Mouse (Mus musculus): Measurements from ENCODE around the gene Oma1.

Gene Oma1

GRCm38 (mm10) chr4:103313587-103314525 lies at the start of gene Oma1:
Oma1 (plus strand) TSS chr4:103313812.
- DNase-seq (ENCODE audit: low spot score in 2 of 2) = peak; percentile 91 to 96

GRCm38 (mm10) chr4:103263812-103264396 lies 49.7 kb upstream of the Oma1 start:
- no peak for DNase-seq (ENCODE audit: low spot score in 2 of 2)

- DNase-seq (ENCODE audit: low spot score in 2 of 2) = no peak
Measured at GRCm38 (mm10) chr4:103265166-103265565, 48.4 kb upstream of the Oma1 start.

GRCm38 (mm10) chr4:103269336-103269735 lies 44.3 kb upstream of the Oma1 start:
- DNase-seq (ENCODE audit: low spot score in 2 of 2) = no peak

GRCm38 (mm10) chr4:103273021-103273420 lies 40.6 kb upstream of the Oma1 start:
- no peak for DNase-seq (ENCODE audit: low spot score in 2 of 2)

GRCm38 (mm10) chr4:103288342-103288741 lies 25.3 kb upstream of the Oma1 start:
- DNase-seq (ENCODE audit: low spot score in 2 of 2) = no peak

- DNase-seq (ENCODE audit: low spot score in 2 of 2) = no peak
Measured at GRCm38 (mm10) chr4:103290763-103291162, 22.8 kb upstream of the Oma1 start, which contains the start of gene 4921539E11Rik. 4921539E11Rik (minus strand) TSS chr4:103290863.

GRCm38 (mm10) chr4:103299342-103299741 lies 14.3 kb upstream of the Oma1 start:
- peak in 1 of 2 experiments; percentile 21 for DNase-seq (ENCODE audit: low spot score in 2 of 2)

- DNase-seq (ENCODE audit: low spot score in 2 of 2) = no peak
Measured at GRCm38 (mm10) chr4:103303851-103304250, 9.8 kb upstream of the Oma1 start.

- DNase-seq (ENCODE audit: low spot score in 2 of 2) = no peak
Measured at GRCm38 (mm10) chr4:103314526-103314910, 906 bp downstream of the Oma1 start.

GRCm38 (mm10) chr4:103315861-103316260 lies 2.2 kb downstream of the Oma1 start:
- DNase-seq (ENCODE audit: low spot score in 2 of 2) = no peak

- DNase-seq (ENCODE audit: low spot score in 2 of 2) = no peak
Measured at GRCm38 (mm10) chr4:103321461-103321860, 7.8 kb downstream of the Oma1 start.

- DNase-seq (ENCODE audit: low spot score in 2 of 2) = no peak
Measured at GRCm38 (mm10) chr4:103324688-103325451, 11.3 kb downstream of the Oma1 start.

GRCm38 (mm10) chr4:103326994-103327393 lies 13.4 kb downstream of the Oma1 start:
- DNase-seq (ENCODE audit: low spot score in 2 of 2) = no peak

- DNase-seq (ENCODE audit: low spot score in 2 of 2) = no peak
Measured at GRCm38 (mm10) chr4:103329348-103329747, 15.7 kb downstream of the Oma1 start.

- no peak for DNase-seq (ENCODE audit: low spot score in 2 of 2)
Measured at GRCm38 (mm10) chr4:103335134-103335533, 21.5 kb downstream of the Oma1 start.

GRCm38 (mm10) chr4:103340726-103341125 lies 27.1 kb downstream of the Oma1 start:
- DNase-seq (ENCODE audit: low spot score in 2 of 2) = no peak

GRCm38 (mm10) chr4:103341620-103342019 lies 28.0 kb downstream of the Oma1 start:
- DNase-seq (ENCODE audit: low spot score in 2 of 2) = no peak

- DNase-seq (ENCODE audit: low spot score in 2 of 2) = no peak
Measured at GRCm38 (mm10) chr4:103346058-103346457, 32.4 kb downstream of the Oma1 start.

GRCm38 (mm10) chr4:103346849-103347248 lies 33.2 kb downstream of the Oma1 start:
- no peak for DNase-seq (ENCODE audit: low spot score in 2 of 2)

GRCm38 (mm10) chr4:103349219-103349618 lies 35.6 kb downstream of the Oma1 start:
- no peak for DNase-seq (ENCODE audit: low spot score in 2 of 2)

- no peak for DNase-seq (ENCODE audit: low spot score in 2 of 2)
Measured at GRCm38 (mm10) chr4:103352926-103353325, 39.3 kb downstream of the Oma1 start.

Measured in frontal cortex, postnatal 14 days (tissue).